Mouse (Mus musculus): ENCODE data around the gene Pdlim4. TPM values are rescaled to one million over a fixed set of nuclear protein-coding genes. Genes with fewer than 3 reads are reported as not detected.

The Pdlim4 gene
- polyA plus RNA-seq, 1 experiment from 2014 or later: 16.4 TPM

DNA sequence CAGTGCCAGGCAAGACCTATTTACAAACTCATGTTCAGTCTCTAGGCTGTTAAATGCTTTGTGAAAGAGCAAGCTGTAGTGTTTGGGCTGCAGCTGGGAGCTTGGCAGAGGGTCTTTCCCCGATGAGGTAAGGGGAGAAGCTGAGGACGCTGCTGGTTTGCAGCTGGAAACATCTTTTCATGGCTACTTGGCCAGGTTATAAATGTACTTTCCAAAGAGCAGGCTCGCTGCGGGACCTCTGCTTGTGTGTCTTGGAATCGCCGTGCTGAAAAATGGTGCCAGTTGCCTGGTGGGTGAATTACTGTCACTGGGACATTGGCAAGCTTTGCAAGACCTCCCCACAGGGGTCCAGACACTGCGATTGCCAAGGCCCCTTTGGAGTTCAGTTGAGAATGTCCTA is 38.4 kb upstream of the Pdlim4 start:
- ATAC-seq (ENCODE audit: borderline replicate concordance, extremely low read depth, low FRiP score, low TSS enrichment): no peak
- Histone ChIP-seq H3K27me3 (no peaks in the 10 kb centered on the region), H3K36me3 (no peaks in the 10 kb centered on the region), H3K4me1 (peaks cover 15% of the 10 kb centered on the region), H3K9ac (no peak overlapping the region), H3K4me2 (no peak overlapping the region), H3K9me3 (no peaks in the 10 kb centered on the region), H3K27ac (no peak overlapping the region), H3K4me3 (no peak overlapping the region)
- WGBS: 71% methylated on average over 7 of the region's 7 CpGs

DNA sequence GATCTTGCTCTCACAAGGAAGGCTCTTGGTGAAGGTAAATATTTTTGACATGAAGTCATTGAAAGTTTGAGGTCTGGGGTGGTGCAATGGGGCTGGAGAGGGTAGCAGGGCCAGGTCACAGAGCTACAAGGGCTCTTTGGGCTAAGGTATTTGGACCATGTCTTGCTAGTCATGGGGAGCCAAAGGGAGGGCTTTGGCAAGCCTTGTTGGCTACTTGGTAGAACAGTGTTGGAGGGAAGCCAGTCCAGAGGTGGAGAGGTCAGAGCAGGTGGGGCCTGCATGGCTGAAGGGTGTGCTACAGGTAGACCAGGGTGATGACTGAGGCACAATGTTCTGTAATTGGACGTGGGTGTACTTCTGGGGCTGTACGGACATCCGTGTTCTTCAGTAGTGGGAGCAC is 37.9 kb upstream of the Pdlim4 start:
- Histone ChIP-seq H3K4me1 (peaks cover 17% of the 10 kb centered on the region; the same call in 1 of the 2 replicates), H3K27ac (no peak overlapping the region), H3K9ac (no peak overlapping the region), H3K4me2 (no peak overlapping the region), H3K4me3 (no peak overlapping the region), H3K36me3 (no peaks in the 10 kb centered on the region), H3K9me3 (no peaks in the 10 kb centered on the region), H3K27me3 (peaks cover 4% of the 10 kb centered on the region; the same call in 1 of the 2 replicates)
- ATAC-seq (ENCODE audit: borderline replicate concordance, extremely low read depth, low FRiP score, low TSS enrichment): no peak
- 89% methylated on average over 3 of the region's 3 CpGs for WGBS

DNA sequence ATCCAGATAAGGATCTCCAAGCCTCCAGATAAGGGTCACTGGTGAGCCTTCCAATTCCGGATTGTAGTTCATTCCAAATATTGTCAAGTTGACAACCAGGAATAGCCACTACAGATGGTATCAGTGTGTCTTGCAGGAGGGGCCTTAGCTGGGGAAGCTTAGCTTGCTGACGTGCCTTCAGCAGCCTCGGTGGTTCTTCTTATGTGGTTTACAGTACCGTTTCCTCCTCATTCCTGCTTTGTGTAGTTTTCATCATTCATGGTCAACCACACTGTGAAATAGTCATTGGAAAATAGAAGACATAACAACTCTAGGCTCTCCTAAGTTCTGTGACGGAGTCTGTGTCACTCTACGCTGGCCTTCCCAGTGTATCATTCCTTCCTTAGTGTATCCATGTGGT is 36.2 kb upstream of the Pdlim4 start:
- no peak overlapping the region for H3K27ac ChIP-seq
- 80% methylated on average over 6 of the region's 6 CpGs for WGBS
- ATAC-seq (ENCODE audit: borderline replicate concordance, extremely low read depth, low FRiP score, low TSS enrichment): no peak
- no peak overlapping the region for H3K9ac ChIP-seq
- H3K4me1 ChIP-seq: peaks cover 25% of the 10 kb centered on the region
- no peaks in the 10 kb centered on the region for H3K9me3 ChIP-seq
- H3K4me2 ChIP-seq: no peak overlapping the region
- peaks cover 9% of the 10 kb centered on the region; the same call in 1 of the 2 replicates for H3K27me3 ChIP-seq
- H3K4me3 ChIP-seq: no peak overlapping the region
- H3K36me3 ChIP-seq: no peaks in the 10 kb centered on the region

DNA sequence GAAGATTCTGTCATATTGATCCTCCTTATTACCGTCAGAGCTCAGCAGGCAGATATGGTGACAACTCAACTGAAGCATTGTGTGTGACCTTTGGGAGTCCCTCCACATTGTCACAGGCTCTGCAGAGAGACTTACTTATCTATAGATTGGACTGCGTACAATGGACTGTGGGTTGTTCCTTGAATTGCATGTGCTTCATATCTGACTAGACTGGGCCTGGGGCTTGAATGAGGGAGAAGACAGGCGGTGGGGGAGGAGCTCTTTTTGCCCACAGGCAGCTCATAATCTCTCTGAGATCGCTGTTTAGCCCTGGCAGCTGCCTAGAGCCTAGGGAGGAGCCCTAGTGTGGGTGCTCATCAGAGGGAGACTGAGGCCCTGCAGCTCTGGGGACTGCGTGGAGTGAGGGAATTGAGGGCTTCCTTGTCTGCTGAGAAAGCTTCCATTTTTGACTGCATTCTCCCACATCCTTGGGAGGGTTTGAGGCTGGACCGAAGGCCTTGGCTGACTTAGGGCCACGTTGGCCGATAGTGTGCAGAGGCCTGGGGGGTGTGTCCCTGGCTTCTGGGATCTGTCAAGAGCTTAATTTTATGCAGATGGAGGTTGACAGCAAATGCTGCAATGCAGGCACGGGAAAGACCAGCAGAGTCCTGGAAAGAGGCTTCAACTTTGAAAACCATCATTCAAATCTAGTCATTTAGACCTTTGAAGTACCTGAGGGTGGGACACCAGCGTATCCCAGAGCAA is 34.1 kb upstream of the Pdlim4 start:
- H3K27ac ChIP-seq: no peak overlapping the region
- 74% methylated on average over 10 of the region's 10 CpGs for WGBS
- no peak overlapping the region for H3K4me3 ChIP-seq
- H3K36me3 ChIP-seq: no peaks in the 10 kb centered on the region
- no peaks in the 10 kb centered on the region for H3K9me3 ChIP-seq
- peaks cover 17% of the 10 kb centered on the region for H3K4me1 ChIP-seq
- H3K27me3 ChIP-seq: peaks cover 11% of the 10 kb centered on the region; the same call in 1 of the 2 replicates
- H3K4me2 ChIP-seq: no peak overlapping the region
- H3K9ac ChIP-seq: no peak overlapping the region
- ATAC-seq (ENCODE audit: borderline replicate concordance, extremely low read depth, low FRiP score, low TSS enrichment): no peak

DNA sequence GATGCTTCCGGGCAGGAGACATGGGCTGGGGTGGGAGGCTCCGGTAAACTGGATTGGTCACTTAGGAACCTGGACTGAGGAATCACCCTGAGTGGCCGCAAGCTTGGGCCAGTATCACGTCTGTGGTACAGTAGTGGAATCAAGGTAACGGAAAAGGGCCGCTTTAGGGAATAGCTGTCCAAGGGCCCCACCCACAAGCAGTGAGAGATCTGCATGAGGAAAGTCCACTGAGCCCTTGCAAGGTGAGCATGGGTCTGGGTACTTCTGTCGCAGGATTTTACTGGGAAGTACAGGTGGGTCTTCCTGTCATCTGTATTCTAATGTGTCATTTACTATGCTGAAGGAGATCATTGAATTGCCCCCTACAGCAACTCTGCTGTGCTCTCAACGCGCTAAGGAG is 32.9 kb upstream of the Pdlim4 start:
- 68% methylated on average over 9 of the region's 9 CpGs for WGBS
- no peak for ATAC-seq (ENCODE audit: borderline replicate concordance, extremely low read depth, low FRiP score, low TSS enrichment)
- H3K9ac ChIP-seq: peak overlapping the region; percentile 52; the same call in 1 of the 2 replicates
- no peaks in the 10 kb centered on the region for H3K9me3 ChIP-seq
- H3K4me3 ChIP-seq: peak overlapping the region; percentile 56
- no peaks in the 10 kb centered on the region for H3K36me3 ChIP-seq
- H3K27me3 ChIP-seq: peaks cover 11% of the 10 kb centered on the region; the same call in 1 of the 2 replicates
- peaks cover 11% of the 10 kb centered on the region for H3K4me1 ChIP-seq
- no peak overlapping the region for H3K27ac ChIP-seq
- H3K4me2 ChIP-seq: peak overlapping the region; percentile 86

DNA sequence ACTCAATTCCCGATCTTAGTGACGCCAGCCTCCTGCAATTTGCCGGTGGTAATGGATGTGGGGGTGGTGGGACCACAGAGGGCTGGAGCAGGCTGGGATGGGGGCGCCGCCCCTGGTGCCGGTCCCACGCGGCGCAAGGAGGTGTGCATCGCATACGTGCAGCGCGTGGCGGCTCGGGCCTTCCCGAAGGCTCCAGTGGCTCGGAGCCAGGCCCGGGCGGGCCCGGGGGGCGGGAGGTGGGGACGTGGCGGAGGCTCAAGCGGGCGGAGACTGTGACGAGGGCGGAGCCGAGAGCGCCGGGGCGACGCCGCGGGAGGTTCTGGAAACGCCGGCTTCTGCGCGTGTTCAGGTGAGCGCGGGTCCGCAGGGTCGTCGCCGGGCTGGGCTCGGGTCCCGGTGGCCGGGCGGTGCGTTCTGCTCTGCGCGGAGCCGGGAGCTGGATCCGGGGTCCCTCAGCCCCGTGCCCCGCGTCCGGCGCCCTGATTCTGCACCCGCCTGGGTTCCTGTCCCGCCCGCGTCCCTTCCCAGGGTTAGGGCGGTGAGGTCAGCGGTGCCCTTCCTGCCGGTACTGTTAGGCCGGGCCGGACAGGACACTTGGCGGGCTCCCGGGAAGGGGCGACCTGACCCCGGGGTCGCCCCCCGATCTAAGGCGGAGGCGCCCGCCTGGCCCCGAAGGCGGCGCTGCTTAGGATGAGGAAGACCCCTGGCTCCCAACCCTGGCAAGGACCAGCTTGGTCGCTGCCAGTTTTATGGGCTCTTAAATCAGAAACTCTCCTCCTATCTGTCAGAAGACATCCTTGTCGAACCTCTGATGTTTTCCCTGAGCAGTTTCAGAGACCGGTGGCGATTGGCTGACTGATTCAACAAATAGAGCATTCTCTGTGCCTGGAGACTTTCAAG is 32.1 kb upstream of the Pdlim4 start:
- Histone ChIP-seq H3K4me2 (peak overlapping the region; percentile 86), H3K4me1 (peaks cover 9% of the 10 kb centered on the region), H3K4me3 (peak overlapping the region; percentile 56), H3K27me3 (peaks cover 11% of the 10 kb centered on the region; the same call in 1 of the 2 replicates), H3K9me3 (no peaks in the 10 kb centered on the region), H3K9ac (peak overlapping the region; percentile 52), H3K36me3 (no peaks in the 10 kb centered on the region), H3K27ac (no peak overlapping the region)
- peak; percentile 90 for ATAC-seq (ENCODE audit: borderline replicate concordance, extremely low read depth, low FRiP score, low TSS enrichment)
- 1% methylated on average over 50 of the region's 83 CpGs for WGBS

DNA sequence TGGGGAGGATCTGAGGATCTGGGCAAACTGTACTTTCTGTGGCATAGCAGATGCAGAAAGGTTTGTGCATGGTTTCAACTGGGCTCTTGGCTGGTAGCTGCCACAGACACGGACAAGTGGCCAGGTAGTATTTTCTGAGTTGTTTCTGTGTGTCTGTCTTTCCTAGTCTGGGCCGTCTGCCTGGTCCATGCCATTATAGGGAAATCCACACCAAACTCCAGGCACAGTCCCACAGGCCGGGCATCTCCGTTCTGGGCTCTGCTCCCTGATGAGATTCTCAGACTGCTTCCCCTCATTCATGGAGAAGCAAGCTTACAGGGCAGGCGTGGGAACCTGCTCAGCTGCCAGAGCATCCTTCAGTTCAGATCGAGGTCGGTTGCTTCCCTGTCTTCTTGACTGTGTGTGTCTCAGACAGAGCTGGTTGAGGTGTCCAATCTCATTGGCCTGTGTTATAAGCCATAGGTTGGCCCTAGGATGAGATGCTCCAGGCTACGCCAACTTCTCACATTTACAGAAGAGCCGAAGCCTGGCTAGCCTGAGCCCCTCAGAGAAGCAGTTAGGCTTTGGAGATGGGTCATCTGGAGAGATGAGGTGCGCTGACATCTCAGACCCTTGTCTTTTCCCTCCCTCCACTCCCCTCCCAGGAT is 31.4 kb upstream of the Pdlim4 start, which contains the start of gene P4ha2:
Gene P4ha2 (plus strand): TSS at position 51 of the 647 bp plus-strand sequence.
- WGBS: 55% methylated on average over 10 of the region's 10 CpGs
- Histone ChIP-seq H3K4me2 (peak within 1 kb of the TSS; percentile 86), H3K27me3 (peaks cover 11% of the 10 kb centered on the region; the same call in 1 of the 2 replicates), H3K9me3 (no peaks in the 10 kb centered on the region), H3K9ac (peak within 1 kb of the TSS; percentile 52), H3K4me1 (peaks cover 9% of the 10 kb centered on the region), H3K36me3 (no peaks in the 10 kb centered on the region), H3K27ac (no peak within 1 kb of the TSS), H3K4me3 (peak within 1 kb of the TSS; percentile 56)
- ATAC-seq (ENCODE audit: borderline replicate concordance, extremely low read depth, low FRiP score, low TSS enrichment): 0 out of 2 replicates have a peak, but pooled peaks have one; percentile 3

DNA sequence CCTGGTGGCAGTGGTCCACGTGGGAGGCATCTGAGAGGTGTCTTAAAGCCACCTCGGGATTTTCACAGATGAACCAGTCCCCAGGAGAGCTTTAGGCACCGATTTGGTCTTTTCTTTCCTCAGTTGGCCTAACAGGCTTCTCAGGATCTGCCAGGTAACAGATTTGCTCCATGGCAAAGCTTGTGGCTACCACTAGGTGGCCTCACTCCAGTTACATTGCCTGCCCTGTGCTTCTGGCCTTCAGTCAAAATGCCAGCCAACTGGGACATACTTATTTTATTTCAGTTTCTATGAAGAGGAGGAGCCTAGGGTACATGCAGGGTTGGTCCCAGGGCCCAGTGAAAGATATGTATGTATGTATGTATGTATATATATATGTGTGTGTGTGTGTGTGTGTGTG is 24.2 kb upstream of the Pdlim4 start:
- no peaks in the 10 kb centered on the region for H3K36me3 ChIP-seq
- H3K9me3 ChIP-seq: no peaks in the 10 kb centered on the region
- no peak overlapping the region for H3K27ac ChIP-seq
- H3K9ac ChIP-seq: no peak overlapping the region
- H3K27me3 ChIP-seq: no peaks in the 10 kb centered on the region
- no peaks in the 10 kb centered on the region for H3K4me1 ChIP-seq
- WGBS: 5% methylated on average over 3 of the region's 3 CpGs
- H3K4me3 ChIP-seq: no peak overlapping the region
- no peak for ATAC-seq (ENCODE audit: borderline replicate concordance, extremely low read depth, low FRiP score, low TSS enrichment)
- H3K4me2 ChIP-seq: no peak overlapping the region

DNA sequence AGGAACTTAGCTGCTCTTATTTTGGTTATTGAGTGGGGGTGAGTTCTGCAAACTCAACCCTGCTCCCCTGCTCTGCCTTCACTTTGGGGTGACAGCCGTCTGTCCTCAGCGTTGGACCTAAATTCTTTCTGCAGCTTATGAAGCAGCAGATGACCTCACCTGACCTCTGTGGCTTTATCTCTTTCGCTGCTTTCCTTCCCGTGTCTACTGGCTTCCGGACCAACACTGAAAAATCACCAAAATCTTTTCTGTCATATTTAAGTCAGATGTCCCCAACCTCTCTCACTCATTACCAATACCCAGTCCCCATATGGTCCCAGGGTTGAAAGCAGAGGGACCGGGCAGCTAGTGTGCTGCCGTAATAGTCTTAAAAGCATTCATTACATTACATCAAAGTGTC is 23.4 kb upstream of the Pdlim4 start:
- Histone ChIP-seq H3K4me2 (no peak overlapping the region), H3K27ac (no peak overlapping the region), H3K36me3 (no peaks in the 10 kb centered on the region), H3K4me3 (no peak overlapping the region), H3K27me3 (no peaks in the 10 kb centered on the region), H3K9me3 (no peaks in the 10 kb centered on the region), H3K4me1 (no peaks in the 10 kb centered on the region), H3K9ac (no peak overlapping the region)
- no peak for ATAC-seq (ENCODE audit: borderline replicate concordance, extremely low read depth, low FRiP score, low TSS enrichment)
- 41% methylated on average over 7 of the region's 7 CpGs for WGBS

DNA sequence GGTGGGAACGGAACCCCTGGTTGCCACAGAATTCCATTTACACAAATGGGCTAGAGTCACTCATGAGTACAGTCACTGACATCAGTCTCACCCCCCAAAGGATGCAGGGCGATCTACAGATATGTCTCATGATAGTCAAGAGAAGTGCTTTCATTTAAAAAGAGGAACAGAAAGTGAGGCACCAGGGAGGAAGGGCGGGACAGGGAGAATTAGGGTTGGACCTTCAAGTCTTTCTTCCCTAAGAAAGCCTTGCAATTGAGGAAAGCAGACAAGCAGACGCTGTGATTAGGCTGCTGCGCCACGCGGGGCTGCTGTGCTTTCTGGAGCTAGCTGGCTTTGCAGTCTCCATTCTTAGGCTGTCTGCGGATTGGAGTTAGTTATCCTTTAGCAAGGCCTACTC is 22.9 kb upstream of the Pdlim4 start:
- no peaks in the 10 kb centered on the region for H3K27me3 ChIP-seq
- 51% methylated on average over 8 of the region's 8 CpGs for WGBS
- H3K4me1 ChIP-seq: no peaks in the 10 kb centered on the region
- no peaks in the 10 kb centered on the region for H3K9me3 ChIP-seq
- no peak overlapping the region for H3K4me2 ChIP-seq
- no peak overlapping the region for H3K4me3 ChIP-seq
- no peak for ATAC-seq (ENCODE audit: borderline replicate concordance, extremely low read depth, low FRiP score, low TSS enrichment)
- H3K9ac ChIP-seq: no peak overlapping the region
- no peak overlapping the region for H3K27ac ChIP-seq
- no peaks in the 10 kb centered on the region for H3K36me3 ChIP-seq

DNA sequence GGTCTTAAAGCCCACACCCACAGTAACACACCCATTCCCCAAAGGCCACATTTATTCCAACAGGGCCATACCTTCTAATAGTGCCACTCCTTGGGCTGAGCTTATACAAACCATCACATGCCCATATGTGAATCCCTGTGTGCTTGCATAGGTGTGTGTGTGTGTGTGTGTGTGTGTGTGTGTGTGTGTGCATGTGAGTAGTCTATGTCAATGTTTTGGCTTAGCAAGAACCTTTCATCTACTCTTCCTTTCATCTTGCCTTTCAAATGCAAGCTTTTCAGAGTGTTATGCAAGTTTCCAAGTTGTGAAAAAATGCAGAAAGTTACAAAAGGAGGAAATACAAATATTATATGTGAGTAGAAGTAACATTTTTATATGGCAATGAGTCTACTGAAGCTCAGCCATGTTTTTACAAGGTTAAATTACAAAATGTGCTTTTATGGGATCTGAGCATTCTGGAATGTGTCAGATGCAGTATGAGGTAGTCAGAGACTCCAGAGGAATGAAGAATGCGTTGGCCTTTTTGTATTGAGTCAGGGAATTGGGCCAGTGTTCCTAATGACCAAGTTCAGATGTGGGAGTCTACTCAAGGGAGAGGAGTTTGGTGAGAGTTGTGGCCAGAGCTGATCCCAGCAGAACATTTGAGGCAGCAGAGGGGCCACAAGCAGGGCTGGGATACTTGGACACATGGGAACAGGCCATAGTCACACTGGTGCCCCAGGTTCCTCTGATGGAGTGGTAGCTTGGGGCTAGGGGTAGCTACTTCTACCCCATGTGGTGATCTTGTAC is 21.5 kb upstream of the Pdlim4 start:
- Histone ChIP-seq H3K4me1 (no peaks in the 10 kb centered on the region), H3K4me3 (no peak overlapping the region), H3K27ac (no peak overlapping the region), H3K9ac (no peak overlapping the region), H3K36me3 (no peaks in the 10 kb centered on the region), H3K27me3 (no peaks in the 10 kb centered on the region), H3K4me2 (no peak overlapping the region), H3K9me3 (no peaks in the 10 kb centered on the region)
- 84% methylated on average over 1 of the region's 1 CpGs for WGBS
- ATAC-seq (ENCODE audit: borderline replicate concordance, extremely low read depth, low FRiP score, low TSS enrichment): no peak

Data from lung, embryonic 15.5 days (tissue).